Mouse (Mus musculus) forebrain, embryonic 12.5 days (tissue): ENCODE results near the gene Gm20390. TPM values are rescaled to one million over a fixed set of nuclear protein-coding genes. Genes with fewer than 3 reads are reported as not detected.
A peak's percentile ranks its signal among the peaks of the same experiment; 100 is the strongest.
"Not testable (repeated sequence)": the region's sequence is repeated elsewhere in the genome, so short reads cannot be mapped to it uniquely, and the experiment has no call there.

Experiments used
- ATAC-seq: fragments of 200-750 bp; cut with Nextera tagmentation; 2 replicates; pipeline ENCODE4 v1.8.0; 2017; ENCODE audit warnings: moderate TSS enrichment; ENCODE audit not compliant: low FRiP score
- H3K27ac ChIP-seq: fragments of 300-500 bp; sonication (generic); 2 replicates; pipeline ENCODE4 v1.5.1; 2016; ENCODE audit warnings: mild to moderate bottlenecking
- H3K27me3 ChIP-seq: fragments of 300-500 bp; sonication (generic); 2 replicates; pipeline ENCODE4 v1.6.1; 2016; ENCODE audit warnings: mild to moderate bottlenecking
- H3K36me3 ChIP-seq: fragments of 300-500 bp; sonication (generic); replicated peaks from 2 replicates; pipeline ENCODE4 v1.6.1; 2016; ENCODE audit warnings: mild to moderate bottlenecking
- H3K4me1 ChIP-seq: fragments of 300-500 bp; sonication (generic); 2 replicates; pipeline ENCODE4 v1.6.1; 2016
- H3K4me2 ChIP-seq: fragments of 300-500 bp; sonication (generic); 2 replicates; pipeline ENCODE4 v1.6.1; 2016; ENCODE audit warnings: mild to moderate bottlenecking, moderate library complexity
- H3K4me3 ChIP-seq: fragments of 300-500 bp; sonication (generic); replicated peaks from 2 replicates; pipeline ENCODE4 v1.5.1; 2016; ENCODE audit warnings: mild to moderate bottlenecking
- H3K9ac ChIP-seq: fragments of 300-500 bp; sonication (generic); 2 replicates; pipeline ENCODE4 v1.6.1; 2016; ENCODE audit warnings: mild to moderate bottlenecking
- H3K9me3 ChIP-seq: fragments of 300-500 bp; sonication (generic); 2 replicates; pipeline ENCODE4 v1.6.1; 2016
- WGBS: fragments of 180-500 bp; shearing (Covaris S2); methylation state at CpG from one replicate; pipeline ENCODE4 v1.1.7; 2016; 5-methylcytosine and 5-hydroxymethylcytosine counted together
- polyA plus RNA-seq: library from polyadenylated mRNA; unstranded; fragments of >200 nt; fragmentation: Nextera tagmentation; extraction: Ambion mirVana; gene quantifications from 2 replicates; pipeline ENCODE4 v1.2.1, GENCODE M21; 2016

Gene Gm20390
- polyA plus RNA-seq, 1 experiment from 2014 or later = 397 TPM

DNA sequence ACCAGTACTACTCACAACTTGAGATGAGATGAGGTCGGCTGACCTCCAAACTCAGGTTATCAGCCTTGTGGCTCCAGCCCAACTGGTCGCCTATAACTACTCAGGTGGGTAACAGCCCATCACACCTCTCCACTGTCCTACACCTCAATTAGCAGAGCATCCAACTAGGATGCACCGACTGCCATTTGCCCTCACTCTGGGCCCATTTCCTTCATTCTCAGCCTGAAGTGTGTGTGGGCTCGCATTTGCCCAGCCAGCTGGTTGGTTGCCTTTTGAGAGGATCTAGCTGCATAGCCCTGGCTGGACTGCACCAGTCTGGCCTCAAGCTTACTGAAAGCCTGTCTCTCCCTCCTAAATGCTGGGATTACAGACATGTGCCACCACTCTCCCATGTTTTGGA, 10.3 kb downstream of the Gm20390 start:
- WGBS = 92% methylated on average over 4 of the region's 4 CpGs
- Histone ChIP-seq H3K36me3 (peaks cover 58% of the 10 kb centered on the region), H3K4me3 (no peak overlapping the region), H3K9ac (no peak overlapping the region), H3K9me3 (no peaks in the 10 kb centered on the region), H3K4me2 (no peak overlapping the region), H3K27me3 (no peaks in the 10 kb centered on the region), H3K4me1 (peaks cover 22% of the 10 kb centered on the region), H3K27ac (no peak overlapping the region)
- ATAC-seq = no peak

DNA sequence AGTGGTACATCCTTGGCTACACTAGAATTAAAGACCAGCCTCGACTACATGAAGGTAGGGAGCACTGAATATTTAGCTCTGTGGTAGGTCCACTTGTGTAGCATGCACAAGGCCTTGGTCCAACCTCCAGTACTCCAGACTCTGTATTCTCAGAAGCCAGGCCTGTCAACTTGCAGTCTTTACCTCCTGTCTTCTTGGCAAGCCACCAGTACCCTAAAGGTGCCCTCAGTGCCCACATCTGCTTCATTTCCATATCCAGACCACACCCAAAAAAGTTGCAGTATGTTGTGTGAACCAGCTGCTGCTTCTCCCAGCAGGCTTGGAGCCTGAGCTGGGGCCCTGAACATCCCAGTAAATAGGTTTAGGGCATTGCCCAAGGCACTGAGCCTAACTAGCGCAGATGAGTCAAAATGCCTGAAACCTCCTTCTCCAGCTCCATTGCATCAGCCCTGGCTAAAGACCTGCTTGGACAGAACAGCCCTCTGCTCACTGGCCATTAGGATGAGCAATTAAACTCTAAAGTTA, 11.0 kb downstream of the Gm20390 start:
- H3K36me3 ChIP-seq = peaks cover 57% of the 10 kb centered on the region
- no peak overlapping the region for H3K4me2 ChIP-seq
- ATAC-seq = no peak
- H3K4me1 ChIP-seq = peaks cover 29% of the 10 kb centered on the region
- 85% methylated on average over 2 of the region's 2 CpGs for WGBS
- no peak overlapping the region for H3K9ac ChIP-seq
- H3K27me3 ChIP-seq = no peaks in the 10 kb centered on the region
- no peaks in the 10 kb centered on the region for H3K9me3 ChIP-seq
- no peak overlapping the region; the same call in 1 of the 2 replicates for H3K27ac ChIP-seq
- H3K4me3 ChIP-seq = no peak overlapping the region

DNA sequence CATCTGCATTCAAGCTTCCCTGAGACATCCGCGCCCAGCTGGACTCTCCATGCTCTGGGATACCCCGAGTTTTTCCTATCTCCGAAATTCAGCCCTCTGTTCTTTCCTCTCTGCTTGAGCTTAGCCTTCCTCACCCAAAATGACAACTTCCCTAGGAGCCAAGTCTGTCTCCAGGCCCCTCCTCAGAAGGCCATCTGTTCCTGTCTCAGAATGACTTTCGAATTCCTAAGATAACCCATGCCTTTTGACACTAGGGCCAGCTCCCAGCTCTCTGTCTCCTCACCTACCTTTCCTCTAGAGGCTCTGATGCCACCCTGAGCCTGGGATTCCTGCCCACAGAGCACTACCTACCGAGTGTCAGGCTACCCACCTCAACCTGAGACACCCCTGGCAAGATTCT, 11.9 kb downstream of the Gm20390 start, which contains the start of gene Nme2:
Gene Nme2 (minus strand): TSS at position 101 of the 400 bp plus-strand sequence.
- Histone ChIP-seq H3K4me3 (peak within 1 kb of the TSS; percentile 64), H3K4me1 (peaks cover 33% of the 10 kb centered on the region), H3K9me3 (no peaks in the 10 kb centered on the region), H3K9ac (peak within 1 kb of the TSS; percentile 67), H3K4me2 (peak within 1 kb of the TSS; percentile 77), H3K27me3 (no peaks in the 10 kb centered on the region), H3K36me3 (peaks cover 55% of the 10 kb centered on the region), H3K27ac (peak within 1 kb of the TSS; percentile 92)
- WGBS = 10% methylated on average over 6 of the region's 6 CpGs
- no peak for ATAC-seq

DNA sequence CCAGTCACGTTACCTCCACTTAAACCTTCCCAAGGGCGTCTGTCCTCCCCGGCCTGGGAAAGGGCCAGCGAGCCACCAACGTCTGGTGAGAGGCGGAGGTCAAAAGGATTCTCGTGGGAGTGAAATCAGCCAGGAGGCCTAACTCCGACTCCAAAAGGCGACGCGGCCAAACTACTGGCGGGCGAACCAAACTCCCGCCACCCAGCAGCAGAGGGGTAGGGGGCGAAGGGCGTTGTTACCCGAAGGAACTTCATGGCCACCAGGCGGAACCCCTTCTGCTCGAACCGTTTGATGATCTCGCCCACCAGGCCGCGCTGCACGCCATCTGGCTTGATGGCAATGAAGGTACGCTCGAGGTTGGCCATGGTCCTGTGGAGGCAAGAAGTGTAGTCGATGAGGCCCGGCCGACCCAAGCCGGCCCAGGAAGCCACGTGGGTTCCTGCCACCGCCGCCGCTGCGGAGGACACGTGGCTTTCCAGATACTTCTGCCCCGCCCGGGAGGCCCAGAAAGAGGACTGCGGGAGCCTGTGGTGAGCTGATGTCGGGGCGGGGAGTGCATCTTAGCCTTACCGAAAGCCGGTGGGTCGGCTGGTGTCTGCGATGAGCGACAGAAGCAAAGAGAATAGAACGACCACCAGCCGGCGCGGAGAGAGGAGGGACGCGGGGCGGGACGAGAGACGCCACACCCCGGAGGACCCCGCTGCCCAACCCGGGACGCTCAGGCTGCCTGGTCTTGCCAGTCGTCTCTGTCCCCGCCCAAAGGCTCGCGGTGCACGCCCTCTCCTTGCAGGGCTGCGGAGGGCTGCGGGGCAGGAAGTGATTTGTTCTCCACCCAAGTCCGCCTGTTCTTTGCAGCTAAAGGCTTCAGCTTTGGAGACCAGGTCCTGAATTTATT, 12.6 kb downstream of the Gm20390 start:
- Histone ChIP-seq H3K27ac (peak overlapping the region; percentile 92), H3K4me2 (peak overlapping the region; percentile 77), H3K36me3 (peaks cover 54% of the 10 kb centered on the region), H3K4me3 (peak overlapping the region; percentile 64), H3K9me3 (no peaks in the 10 kb centered on the region), H3K9ac (peak overlapping the region; percentile 67), H3K4me1 (peaks cover 33% of the 10 kb centered on the region), H3K27me3 (no peaks in the 10 kb centered on the region)
- under 1% methylated on average over 67 of the region's 67 CpGs for WGBS
- ATAC-seq = peak; percentile 97

DNA sequence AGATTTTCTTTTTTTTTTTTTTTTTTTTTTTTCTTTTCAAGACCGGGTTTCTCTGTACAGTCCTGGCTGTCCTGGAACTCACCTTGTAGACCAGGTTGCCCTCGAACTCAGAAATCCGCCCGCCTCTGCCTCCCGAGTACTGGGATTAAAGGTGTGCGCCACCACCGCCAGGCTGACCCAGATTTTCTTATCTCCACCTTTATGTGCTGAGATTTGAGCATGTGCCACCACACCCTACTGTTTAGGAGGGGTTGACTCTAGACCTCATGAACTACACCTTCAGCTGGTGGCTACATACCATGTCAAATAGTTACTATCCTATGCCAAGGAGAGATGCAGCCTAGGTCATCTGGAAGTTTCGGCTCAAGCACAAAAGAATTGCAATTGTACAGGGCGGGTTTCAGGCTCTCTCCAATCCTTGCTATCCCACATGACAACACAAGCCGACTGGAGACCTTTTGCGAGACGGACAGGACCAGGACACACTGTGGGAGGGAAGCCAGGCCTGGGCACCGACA, 13.3 kb downstream of the Gm20390 start:
- Histone ChIP-seq H3K9ac (peak overlapping the region; percentile 67), H3K4me3 (peak overlapping the region; percentile 64), H3K27me3 (no peaks in the 10 kb centered on the region), H3K27ac (peak overlapping the region; percentile 92; the same call in 1 of the 2 replicates), H3K9me3 (no peaks in the 10 kb centered on the region), H3K4me1 (peaks cover 33% of the 10 kb centered on the region), H3K36me3 (peaks cover 55% of the 10 kb centered on the region), H3K4me2 (peak overlapping the region; percentile 77)
- WGBS = 45% methylated on average over 12 of the region's 13 CpGs
- peak; percentile 7; the same call in 1 of the 2 replicates for ATAC-seq

DNA sequence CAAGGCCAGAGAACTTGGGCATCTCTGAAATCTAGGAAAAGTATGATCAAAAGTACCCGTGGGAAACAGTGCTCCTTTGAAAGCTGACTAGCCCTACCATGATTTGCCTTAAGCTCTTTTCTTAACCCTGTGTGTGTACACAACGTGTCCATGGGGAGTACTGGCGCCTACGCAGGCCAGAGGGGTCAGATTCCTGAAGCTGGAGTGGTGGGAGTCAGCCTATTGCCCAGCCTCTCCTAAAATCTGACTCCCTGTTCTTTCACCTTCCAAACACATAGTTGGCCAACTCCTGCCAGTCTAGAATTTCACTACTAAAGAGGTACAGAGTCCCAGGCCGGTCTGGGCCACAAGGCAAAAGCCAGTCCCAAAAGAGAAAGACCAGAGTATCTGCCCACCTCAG, 15.7 kb downstream of the Gm20390 start:
- H3K4me3 ChIP-seq = no peak overlapping the region
- peaks cover 49% of the 10 kb centered on the region for H3K36me3 ChIP-seq
- 72% methylated on average over 5 of the region's 5 CpGs for WGBS
- no peaks in the 10 kb centered on the region for H3K9me3 ChIP-seq
- H3K4me2 ChIP-seq = no peak overlapping the region
- H3K9ac ChIP-seq = 0 out of 2 replicates have a peak overlapping the region, but pooled peaks have one; percentile 22
- H3K27me3 ChIP-seq = no peaks in the 10 kb centered on the region
- peaks cover 33% of the 10 kb centered on the region for H3K4me1 ChIP-seq
- H3K27ac ChIP-seq = no peak overlapping the region
- ATAC-seq = no peak

DNA sequence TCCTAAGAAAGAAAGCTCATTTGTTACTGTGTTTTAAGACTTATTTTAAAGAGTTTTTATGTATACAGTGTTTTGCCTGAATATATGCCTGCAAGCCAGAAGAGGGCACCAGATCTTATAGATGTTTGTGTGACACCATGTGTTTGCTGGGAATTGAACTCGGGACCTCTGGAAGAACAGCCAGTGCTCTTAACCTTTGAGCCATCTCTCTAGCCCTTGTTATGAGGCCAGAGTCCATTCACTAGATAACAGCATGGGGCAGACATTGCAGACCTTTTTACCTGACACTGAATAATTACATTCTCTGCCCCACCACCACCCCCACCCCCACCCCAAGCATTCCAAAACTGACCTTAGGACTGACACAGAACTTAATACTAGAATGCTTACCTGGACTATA, 18.0 kb downstream of the Gm20390 start:
- WGBS = 100% methylated on average over 1 of the region's 1 CpGs
- no peak overlapping the region for H3K27ac ChIP-seq
- no peak overlapping the region for H3K4me2 ChIP-seq
- H3K36me3 ChIP-seq = peaks cover 55% of the 10 kb centered on the region
- no peak for ATAC-seq
- H3K9me3 ChIP-seq = no peaks in the 10 kb centered on the region
- no peak overlapping the region for H3K9ac ChIP-seq
- H3K4me1 ChIP-seq = peaks cover 23% of the 10 kb centered on the region
- no peak overlapping the region for H3K4me3 ChIP-seq
- no peaks in the 10 kb centered on the region for H3K27me3 ChIP-seq

DNA sequence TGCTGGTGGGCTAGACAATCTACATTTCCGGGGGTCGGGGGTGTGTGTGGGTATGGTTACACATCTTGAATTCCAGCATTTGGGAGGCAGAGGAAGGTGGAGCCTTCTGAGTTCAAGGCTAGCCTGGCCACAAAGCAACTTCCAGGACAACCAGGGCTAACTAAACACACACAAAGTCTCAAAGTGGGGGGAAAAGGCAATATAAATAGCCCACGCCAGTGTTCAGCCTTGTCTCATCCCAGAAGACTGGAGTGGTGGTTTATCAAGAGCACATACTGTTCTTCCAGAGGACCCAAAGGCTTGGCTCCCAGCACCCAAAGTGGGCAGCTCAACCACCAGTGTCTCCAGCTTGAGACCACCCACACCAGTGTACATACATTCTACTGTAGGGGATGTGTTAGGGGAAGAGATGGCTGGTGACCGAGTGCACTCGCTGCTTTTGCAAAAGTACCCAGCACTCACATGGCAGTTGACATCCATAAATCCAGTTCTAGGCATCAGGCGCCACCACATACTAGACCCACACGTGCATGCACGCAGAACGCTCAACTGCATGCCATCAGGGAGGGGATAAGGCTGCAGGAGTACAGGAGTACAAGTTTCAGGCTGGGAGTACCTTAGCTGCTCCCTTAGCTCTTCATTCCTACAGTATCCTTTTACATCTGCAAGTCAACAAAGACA, 19.1 kb downstream of the Gm20390 start:
- peaks cover 55% of the 10 kb centered on the region for H3K36me3 ChIP-seq
- 88% methylated on average over 9 of the region's 9 CpGs for WGBS
- no peaks in the 10 kb centered on the region for H3K27me3 ChIP-seq
- H3K9me3 ChIP-seq = no peaks in the 10 kb centered on the region
- no peak overlapping the region for H3K4me3 ChIP-seq
- H3K4me1 ChIP-seq = peaks cover 16% of the 10 kb centered on the region
- ATAC-seq = no peak
- no peak overlapping the region for H3K27ac ChIP-seq
- no peak overlapping the region for H3K4me2 ChIP-seq
- no peak overlapping the region for H3K9ac ChIP-seq

DNA sequence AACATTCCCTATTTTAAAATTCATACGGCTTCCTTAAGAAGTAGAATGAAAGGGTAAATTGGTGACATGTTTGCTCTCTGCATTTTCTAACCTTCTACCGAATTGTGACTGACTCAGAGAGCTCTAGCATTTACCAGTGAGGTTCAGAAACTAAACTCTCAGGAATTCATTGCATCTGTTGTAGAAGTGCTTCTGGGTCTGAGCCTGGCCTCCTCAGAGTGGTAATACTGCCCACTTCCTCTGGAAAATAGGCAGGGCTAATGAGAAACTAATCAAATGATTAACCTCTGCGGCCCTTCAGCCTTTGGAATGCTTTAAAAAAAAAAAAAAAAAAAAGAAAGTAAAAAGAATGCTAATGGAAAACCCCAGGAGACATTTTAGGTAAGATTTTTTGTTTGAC, 23.1 kb downstream of the Gm20390 start:
- no peaks in the 10 kb centered on the region for H3K4me1 ChIP-seq
- no peak overlapping the region for H3K9ac ChIP-seq
- H3K4me2 ChIP-seq = no peak overlapping the region
- H3K9me3 ChIP-seq = no peaks in the 10 kb centered on the region
- no peak overlapping the region for H3K4me3 ChIP-seq
- no peaks in the 10 kb centered on the region for H3K27me3 ChIP-seq
- no peak for ATAC-seq
- no peak overlapping the region for H3K27ac ChIP-seq
- 72% methylated on average over 3 of the region's 3 CpGs for WGBS
- peaks cover 44% of the 10 kb centered on the region for H3K36me3 ChIP-seq

DNA sequence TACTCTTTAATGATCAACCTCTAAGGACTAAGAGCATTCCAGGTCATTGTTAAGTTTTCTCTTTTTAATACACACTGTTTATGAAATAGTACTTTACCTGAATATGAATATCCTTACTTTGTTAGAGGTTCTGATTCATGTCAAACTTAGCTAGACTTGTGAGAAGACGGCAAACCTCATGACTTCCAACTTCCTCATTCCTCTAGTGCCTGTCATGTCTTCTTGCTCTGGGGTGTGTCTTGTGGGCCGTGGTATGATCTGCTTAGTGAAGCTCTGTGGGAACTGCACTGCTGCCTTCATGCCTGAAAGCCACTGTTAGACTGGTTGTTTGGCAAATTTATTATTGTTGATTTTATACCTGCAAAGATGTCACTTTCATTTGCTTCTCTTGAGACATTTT, 27.2 kb downstream of the Gm20390 start:
- Histone ChIP-seq H3K4me2 (no peak overlapping the region), H3K27ac (no peak overlapping the region), H3K4me3 (no peak overlapping the region), H3K9me3 (no peaks in the 10 kb centered on the region), H3K27me3 (no peaks in the 10 kb centered on the region), H3K9ac (no peak overlapping the region), H3K36me3 (peaks cover 39% of the 10 kb centered on the region), H3K4me1 (no peaks in the 10 kb centered on the region)
- 83% methylated on average over 2 of the region's 2 CpGs for WGBS
- ATAC-seq = no peak

DNA sequence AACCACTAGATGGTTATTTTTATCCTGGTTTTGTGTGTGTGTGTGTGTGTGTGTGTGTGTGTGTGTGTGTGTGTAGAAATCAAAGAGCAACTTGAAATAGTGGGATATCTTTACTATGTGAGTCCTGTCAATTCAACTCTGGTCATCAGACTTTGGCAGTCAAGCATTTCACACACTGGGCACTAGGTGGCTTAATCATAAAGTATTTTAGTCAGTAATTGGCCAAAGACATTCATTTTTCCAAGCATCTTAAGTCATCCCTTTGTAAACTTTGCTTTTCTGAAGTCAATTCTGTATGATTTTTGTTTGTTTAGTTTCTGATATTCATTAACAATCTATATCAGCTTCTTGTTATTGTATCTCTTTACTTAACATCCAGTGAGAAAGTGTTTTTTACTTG, 39.0 kb downstream of the Gm20390 start:
- Histone ChIP-seq H3K36me3 (peaks cover 81% of the 10 kb centered on the region), H3K4me1 (no peaks in the 10 kb centered on the region), H3K9me3 (no peaks in the 10 kb centered on the region), H3K27ac (no peak overlapping the region), H3K27me3 (no peaks in the 10 kb centered on the region), H3K9ac (no peak overlapping the region), H3K4me3 (no peak overlapping the region), H3K4me2 (no peak overlapping the region)
- ATAC-seq = no peak

DNA sequence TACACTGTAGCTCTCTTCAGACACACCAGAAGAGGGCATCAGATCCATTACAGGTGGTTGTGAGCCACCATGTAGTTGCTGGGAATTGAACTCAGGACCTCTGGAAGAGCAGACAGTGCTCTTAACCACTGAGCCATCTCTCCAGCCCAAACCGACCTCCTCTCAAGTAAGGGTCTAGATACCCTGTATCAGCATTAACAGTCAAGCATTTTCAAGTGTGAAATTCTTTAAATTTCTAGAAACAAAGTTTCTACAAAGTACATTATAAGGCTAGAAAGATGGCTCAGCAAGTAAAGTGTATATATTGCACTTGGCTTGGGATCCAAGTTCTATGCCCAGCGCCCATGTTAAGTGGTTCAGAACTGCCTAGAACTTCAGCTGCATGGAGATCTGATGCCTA, 53.1 kb downstream of the Gm20390 start:
- H3K4me1 ChIP-seq, H3K9me3 ChIP-seq, H3K27ac ChIP-seq, H3K4me2 ChIP-seq, H3K27me3 ChIP-seq, ATAC-seq, H3K9ac ChIP-seq, H3K4me3 ChIP-seq: not testable (repeated sequence)
- H3K36me3 ChIP-seq = peaks cover 74% of the 10 kb centered on the region
- 96% methylated on average over 2 of the region's 2 CpGs for WGBS
